In the genomic region with DNA sequence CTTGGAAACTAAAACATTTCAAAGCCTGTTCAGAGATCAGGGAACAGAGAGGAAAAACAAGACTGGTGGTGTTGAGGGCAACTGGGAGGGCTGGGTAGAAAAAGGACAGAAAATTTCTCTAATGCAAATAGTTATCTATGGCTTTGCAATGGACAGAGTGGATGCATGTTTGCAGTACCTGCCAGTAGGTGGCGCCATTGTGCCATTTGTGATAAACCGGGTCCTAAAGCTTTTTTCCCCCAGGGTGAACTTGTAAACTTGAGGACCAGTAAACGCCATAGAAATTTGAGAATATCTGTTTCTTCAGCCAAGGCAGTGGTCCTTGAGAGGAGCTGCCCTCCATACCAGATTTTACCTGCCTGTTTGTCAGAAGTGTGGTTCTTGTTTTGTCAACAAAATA, we compare ENCODE assay signal across 9 mouse cellular contexts. TPM values are rescaled to one million over a fixed set of nuclear protein-coding genes. Genes with fewer than 3 reads are reported as not detected.
DNase-seq lines count a peak whose midpoint lies in the region; ATAC-seq lines count a peak whose summit lies in the region.
"Had no signal": no experiment of that assay in that cellular context is flagged by ENCODE, and none has a peak within 500 bp of the region (broad histone marks: within the 10 kb centered on the region; RNA-seq: fewer than 3 reads in every experiment).

No protein-coding gene starts in this region.

- no peaks in the 10 kb centered on the region for H3K4me1 ChIP-seq in limb, embryonic 11.5 days (ENCODE audit: control insufficient read depth, insufficient read depth, low read length)

- H3K4me2 ChIP-seq in limb, embryonic 11.5 days (ENCODE audit: low read depth, severe bottlenecking), result no peak overlapping the region

- H3K4me3 ChIP-seq in limb, embryonic 11.5 days (ENCODE audit: low read depth, low read length), result no peak overlapping the region
- H3K4me3 ChIP-seq: megakaryocyte, embryonic 14.5 days had no signal

- H3K27me3 ChIP-seq in limb, embryonic 11.5 days (ENCODE audit: control insufficient read depth, insufficient read depth, low read length), result no peaks in the 10 kb centered on the region

- H3K9ac ChIP-seq in limb, embryonic 11.5 days (ENCODE audit: low read length), result no peak overlapping the region

- H3K36me3 ChIP-seq in limb, embryonic 11.5 days (ENCODE audit: control insufficient read depth, insufficient read depth, low read length), result no peaks in the 10 kb centered on the region

- no peaks in the 10 kb centered on the region for H3K9me3 ChIP-seq in limb, embryonic 11.5 days (ENCODE audit: control insufficient read depth, low read length)
- H3K9me3 ChIP-seq: megakaryocyte, embryonic 14.5 days had no signal

- 3% methylated on average over 3 of the region's 3 CpGs for WGBS in limb, embryonic 11.5 days

- DNase-seq in layer of hippocampus, adult 11-12 months (ENCODE audit: low spot score), result peak; percentile 68
- DNase-seq in layer of hippocampus, adult 9-10 months (ENCODE audit: low spot score), result no peak
- peak; percentile 81 for DNase-seq in R1 (ENCODE audit: low read depth, low spot score)
- DNase-seq in cerebellum, postnatal 36 days, result peak; percentile 72 to 75
- peak; percentile 89 for DNase-seq in limb, embryonic 11.5 days (ENCODE audit: low spot score)
- DNase-seq in ovary, postnatal 36 days (ENCODE audit: low spot score), result peak; percentile 75
- DNase-seq in urinary bladder, adult 2 months (ENCODE audit: low spot score), result peak; percentile 73

- H3K27ac ChIP-seq in limb, embryonic 11.5 days (replicated peaks; ENCODE audit: low read depth, low read length), result no peak overlapping the region

- ATAC-seq in granulocyte monocyte progenitor cell, adult 5-6 weeks (replicated peaks; ENCODE audit: poor library complexity, severe bottlenecking), result 0 out of 2 replicates have a peak, but pooled peaks have one; percentile 14
- no peak for ATAC-seq in limb, embryonic 11.5 days (ENCODE audit: insufficient number of reproducible peaks, low FRiP score, low TSS enrichment, low read depth)

RNA-seq across cellular contexts. Expression of a gene that starts 10.1 kb away (rescaled TPM):
- 13.1 and 14.5 TPM in 2 replicates for total RNA-seq in granulocyte monocyte progenitor cell, adult 5-6 weeks (2014; fragmentation: Nextera tagmentation)
- total RNA-seq in granulocyte monocyte progenitor cell, adult 5-6 weeks (2017), result 8.1 and 12.2 TPM in 2 replicates
- polyA plus RNA-seq in limb, embryonic 11.5 days (2014; fragmentation: Nextera tagmentation; extraction: Ambion mirVana), result 4.2 and 5.7 TPM in 2 replicates
- polyA plus RNA-seq in urinary bladder, adult 2 months (2012; rRNA removed), result 9.2 and 9.7 TPM in 2 replicates

RNA-seq across cellular contexts. Expression of a gene that starts 10.8 kb away (rescaled TPM):
- not detected in 2 replicates for total RNA-seq in granulocyte monocyte progenitor cell, adult 5-6 weeks (2014; fragmentation: Nextera tagmentation)
- total RNA-seq in granulocyte monocyte progenitor cell, adult 5-6 weeks (2017), result not detected in 2 replicates
- polyA plus RNA-seq in limb, embryonic 11.5 days (2014; fragmentation: Nextera tagmentation; extraction: Ambion mirVana), result not detected in 2 replicates
- polyA plus RNA-seq in urinary bladder, adult 2 months (2012; rRNA removed), result not detected in 2 replicates
